Mouse (Mus musculus) thymus, postnatal 36 days (tissue): ENCODE data around the gene Serpina3a.
"Not testable (repeated sequence)": the region's sequence is repeated elsewhere in the genome, so short reads cannot be mapped to it uniquely, and the experiment has no call there.

Experiments
- DNase-seq, 2 experiments: peaks; one replicate each; pipeline ENCODE4 v3.0.0; 2022; ENCODE audit warnings: mixed read lengths in 2 of 2

Gene Serpina3a

GRCm38 (mm10) chr12:104112333-104112732, at the start of gene Serpina3a:
Gene Serpina3a, plus strand, starts transcription at chr12:104112724.
- DNase-seq: not testable (repeated sequence)

DNA sequence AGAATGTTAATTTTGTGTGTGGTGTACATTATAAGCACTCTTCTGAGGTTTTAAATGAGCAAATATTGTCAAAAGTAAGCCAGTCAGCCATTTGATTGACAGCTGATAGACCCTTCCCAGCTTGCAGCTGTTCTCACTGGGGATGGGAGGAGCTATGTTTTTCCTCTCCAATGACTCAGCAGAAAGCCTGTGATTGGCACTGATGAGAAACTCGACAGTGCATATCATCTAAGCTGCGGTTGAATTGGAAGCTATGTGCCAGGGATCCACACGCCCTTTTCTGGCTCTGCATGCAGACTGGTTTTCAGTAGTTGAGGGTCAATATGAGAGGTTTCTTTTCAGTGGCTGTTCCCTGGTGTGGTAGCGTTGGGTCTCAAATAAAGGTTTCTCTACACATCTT, 48.0 kb upstream of the Serpina3a start:
- DNase-seq: no peak

GRCm38 (mm10) chr12:104064996-104065395, 47.5 kb upstream of the Serpina3a start:
- no peak for DNase-seq

GRCm38 (mm10) chr12:104066241-104066640, 46.3 kb upstream of the Serpina3a start:
- peak; percentile 17 to 19 for DNase-seq

DNA sequence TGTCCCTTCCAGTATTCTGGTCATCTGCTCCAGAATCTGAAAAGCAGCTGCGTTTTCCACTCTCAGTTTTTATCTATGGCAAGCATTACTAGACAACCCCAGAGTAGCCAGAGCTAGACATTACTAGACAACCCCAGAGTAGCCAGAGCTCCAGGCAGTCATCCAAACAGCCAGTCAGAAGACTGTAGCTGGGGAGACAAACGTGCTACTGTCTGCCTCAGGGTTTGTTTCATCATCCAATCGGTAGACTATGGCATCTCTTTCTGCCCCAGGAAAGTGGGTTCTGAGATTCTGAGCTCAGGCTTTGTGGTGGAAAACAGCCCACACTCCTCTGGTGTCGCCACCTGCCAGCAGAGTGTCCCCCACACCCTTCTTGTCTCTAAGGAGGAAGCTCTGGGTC, 45.0 kb upstream of the Serpina3a start:
- no peak for DNase-seq

DNA sequence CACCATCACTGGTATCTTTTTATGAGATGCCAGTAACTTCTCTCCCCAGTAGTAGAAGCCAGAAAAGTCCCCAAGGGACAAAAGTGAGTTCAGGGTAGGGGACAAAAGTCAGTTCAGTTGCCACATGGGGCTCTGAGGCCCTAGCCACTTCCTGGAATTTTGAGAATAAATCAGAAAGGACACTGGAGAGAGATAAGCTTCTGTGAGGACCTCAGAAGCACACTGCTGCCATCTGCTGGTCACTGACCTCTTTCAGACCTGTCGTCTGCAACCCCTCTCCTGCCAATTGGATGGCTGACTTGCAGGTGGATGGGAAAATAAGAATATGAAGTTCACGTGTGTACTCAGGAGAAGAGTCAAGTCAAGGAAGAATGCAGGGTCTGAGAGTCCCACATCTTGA, 42.9 kb upstream of the Serpina3a start:
- peak; percentile 30 to 32 for DNase-seq

DNA sequence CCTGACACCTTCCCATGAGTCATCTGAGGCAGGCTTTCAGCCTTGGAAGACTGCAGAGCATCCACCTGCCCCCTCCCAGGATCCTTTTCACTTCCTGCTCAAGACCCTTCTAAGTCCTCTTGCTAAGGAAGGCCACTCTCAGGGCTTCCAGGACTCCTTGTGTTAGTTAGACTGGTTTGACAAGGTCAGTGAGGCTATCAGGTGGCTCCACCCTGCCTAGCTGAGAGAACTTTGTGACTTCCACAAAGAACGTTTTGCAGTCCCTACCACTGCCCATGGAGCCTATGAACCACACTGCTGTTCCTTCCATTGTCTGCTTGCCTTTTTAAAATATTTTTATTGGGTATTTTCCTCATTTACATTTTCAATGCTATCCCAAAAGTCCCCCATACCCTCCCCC, 40.8 kb upstream of the Serpina3a start:
- no peak for DNase-seq

- DNase-seq: no peak
Observed at GRCm38 (mm10) chr12:104072286-104072685, 40.2 kb upstream of the Serpina3a start.

DNA sequence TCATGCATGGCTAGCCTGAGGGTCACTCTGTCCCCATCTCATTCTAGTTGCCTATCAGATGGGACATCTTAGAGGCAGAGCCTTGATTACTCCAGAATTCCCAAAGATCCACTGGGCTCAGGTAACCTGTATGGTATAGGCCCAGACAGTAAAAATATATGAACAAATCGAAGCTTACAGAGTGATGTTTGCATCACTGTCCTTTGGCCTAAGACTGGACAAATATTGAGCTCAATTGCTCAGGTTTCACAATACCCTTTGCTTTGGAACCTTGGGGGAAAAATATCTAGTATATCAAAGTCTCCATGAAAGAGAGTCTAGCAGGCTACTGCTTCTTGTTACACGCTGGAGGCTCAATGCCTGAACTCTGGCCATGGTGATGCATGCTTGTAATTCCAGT, 22.4 kb upstream of the Serpina3a start:
- DNase-seq: no peak

- DNase-seq: no peak
Observed at GRCm38 (mm10) chr12:104091303-104091702, 21.2 kb upstream of the Serpina3a start.

DNA sequence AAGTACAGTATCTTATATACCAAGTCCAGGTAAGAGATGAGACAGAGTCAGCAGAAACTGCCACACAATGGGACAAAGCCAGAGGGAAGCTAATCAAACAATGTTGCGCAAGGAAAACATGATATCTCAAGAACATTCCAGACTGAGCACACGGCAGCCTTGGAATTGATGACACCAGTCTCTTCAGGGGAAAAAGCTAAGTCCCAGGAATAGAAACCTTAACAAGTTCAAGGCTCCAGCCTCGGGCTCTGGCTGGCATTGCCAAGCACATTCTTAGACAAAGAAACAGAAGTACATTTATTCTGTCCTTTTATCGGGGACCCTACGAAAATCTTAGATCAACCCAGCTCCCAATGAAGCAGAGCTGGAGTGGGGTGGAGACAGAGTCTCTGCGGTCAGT, 11.8 kb upstream of the Serpina3a start, which contains the start of gene Serpina5:
TSS of gene Serpina5 (plus strand) at position 346 of the 400 bp plus-strand sequence.
- no peak for DNase-seq

DNA sequence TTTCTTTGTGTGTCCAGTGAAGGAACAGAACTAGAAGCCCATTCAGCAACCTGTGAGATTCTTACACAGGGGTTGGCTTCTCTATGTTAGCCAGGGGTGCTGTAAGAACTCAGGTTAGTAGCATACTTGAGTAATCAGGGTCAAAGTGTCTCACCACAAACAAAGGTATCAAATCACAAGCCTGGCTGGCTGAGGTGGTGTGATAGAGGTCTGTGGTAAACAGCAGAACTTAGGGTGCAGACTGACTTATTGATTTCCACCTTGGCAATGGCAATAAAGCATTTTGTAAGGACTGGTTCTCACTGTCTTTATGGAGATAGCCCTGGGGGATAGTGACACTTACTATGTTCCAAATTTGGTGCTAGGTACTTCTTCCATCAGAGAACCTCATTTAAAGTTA, 6.7 kb upstream of the Serpina3a start:
- no peak for DNase-seq

DNA sequence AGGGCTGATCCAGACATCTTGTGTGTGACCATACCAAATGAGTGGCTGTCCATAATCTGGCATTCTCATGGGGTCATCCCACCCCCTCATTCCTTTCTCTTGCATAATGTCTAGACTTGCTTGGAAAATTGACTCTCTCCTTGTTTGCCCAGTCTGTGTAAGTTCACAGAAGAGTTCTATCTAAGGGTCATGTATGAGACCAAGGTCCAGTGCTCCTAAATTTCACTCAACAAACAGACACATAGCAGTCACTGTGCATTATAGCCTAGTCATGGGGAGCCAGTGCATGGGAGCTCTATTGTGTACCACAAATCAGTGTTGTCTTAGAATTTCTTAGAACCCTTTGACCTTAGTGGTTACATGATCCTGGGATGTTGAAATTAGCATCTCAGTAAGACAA, 5.6 kb upstream of the Serpina3a start:
- DNase-seq: no peak

- no peak for DNase-seq
Observed at GRCm38 (mm10) chr12:104108507-104108906, 4.0 kb upstream of the Serpina3a start.

DNA sequence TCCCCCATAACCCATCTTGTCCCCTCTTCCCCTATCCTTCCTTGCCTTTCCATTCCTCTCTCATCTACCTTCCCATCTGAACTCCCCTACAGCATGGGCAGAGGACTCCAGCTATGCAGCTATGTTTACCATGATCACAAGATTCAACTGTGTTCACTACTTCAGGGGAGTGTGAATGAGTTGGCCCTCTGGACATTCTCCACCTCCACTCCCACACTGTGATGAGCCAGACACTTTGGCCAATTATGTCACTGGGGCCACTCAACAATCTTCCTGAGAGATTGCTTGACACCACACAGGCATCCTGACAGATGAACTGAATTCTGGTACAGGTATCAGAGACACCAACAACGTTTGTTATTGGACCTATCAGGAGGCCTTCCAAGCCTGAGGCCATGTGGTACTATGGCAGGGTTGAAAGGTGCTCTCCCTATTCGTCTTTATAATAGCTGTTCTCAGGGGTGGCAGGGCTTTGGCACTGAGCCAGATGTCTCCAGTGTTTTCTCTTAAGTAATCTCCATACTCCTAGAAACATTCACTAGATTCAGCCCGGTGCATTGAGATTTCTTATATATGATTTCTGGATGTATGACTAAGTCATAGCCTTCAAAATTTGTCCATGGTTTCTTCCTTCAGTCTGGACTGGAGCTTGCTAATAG, 2.5 kb downstream of the Serpina3a start:
- DNase-seq: no peak

DNA sequence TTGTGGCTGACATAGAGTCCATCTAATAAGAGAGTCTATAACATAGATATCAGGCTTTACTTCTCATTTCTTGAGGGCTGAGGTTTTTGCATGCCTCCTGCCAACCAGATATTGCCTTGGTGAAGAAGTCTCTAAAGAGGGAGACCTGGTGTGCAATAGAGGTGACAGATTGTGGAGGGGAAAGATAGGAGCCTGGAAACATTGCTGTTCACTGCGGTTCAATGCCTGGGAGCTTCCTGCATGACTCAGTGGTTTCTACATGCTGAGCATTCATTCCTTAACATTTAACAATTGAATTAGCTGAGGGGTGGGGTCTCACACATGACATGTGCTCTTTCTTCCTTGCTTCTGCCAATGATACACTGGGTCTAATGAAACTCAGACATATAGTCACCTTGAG, 10.6 kb downstream of the Serpina3a start:
- no peak for DNase-seq

DNA sequence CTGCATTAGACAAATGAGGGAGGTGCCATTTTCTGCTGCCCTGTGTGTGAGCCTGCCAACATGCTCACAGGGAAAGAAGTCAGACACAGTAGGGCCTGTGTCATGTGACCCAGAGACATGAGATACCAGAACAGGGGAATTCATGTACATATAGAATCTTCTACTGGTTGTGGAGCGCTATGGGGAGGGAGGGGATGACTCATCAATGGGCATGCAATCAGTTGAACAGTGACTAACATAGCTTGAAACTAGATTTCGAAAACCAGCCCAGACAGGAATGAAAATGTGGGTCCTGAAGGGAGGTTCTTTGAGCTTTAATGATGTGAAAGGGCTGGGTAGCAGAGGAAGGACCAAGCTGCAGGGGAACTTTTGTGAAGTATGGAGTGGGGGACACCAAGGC, 11.5 kb downstream of the Serpina3a start:
- DNase-seq: no peak

DNA sequence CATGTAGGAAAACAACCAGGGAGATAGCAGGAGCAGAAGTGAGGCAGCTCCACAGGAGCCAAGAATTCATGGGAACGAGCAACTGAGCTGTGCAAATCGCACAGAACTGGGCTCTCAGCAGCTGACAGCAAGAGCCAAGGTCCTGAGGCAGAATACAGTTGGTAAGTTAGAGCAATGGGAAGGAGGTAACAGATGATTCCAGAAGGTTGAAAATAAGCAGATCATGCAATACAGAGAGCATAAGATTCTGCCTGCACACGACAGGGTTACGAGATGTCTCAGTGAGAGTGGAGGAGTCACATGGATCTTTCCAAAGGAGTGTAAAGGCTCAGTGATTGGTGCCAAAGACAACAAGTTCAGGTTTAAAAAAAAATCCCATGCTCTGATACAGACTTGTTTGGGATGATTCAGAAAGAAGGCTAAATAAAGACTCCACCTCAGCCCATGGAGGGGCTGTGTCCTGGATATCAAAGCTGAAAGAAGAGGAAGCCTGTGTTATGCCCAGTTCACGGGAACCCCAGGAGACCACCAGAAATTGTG, 12.6 kb downstream of the Serpina3a start:
- no peak for DNase-seq

DNA sequence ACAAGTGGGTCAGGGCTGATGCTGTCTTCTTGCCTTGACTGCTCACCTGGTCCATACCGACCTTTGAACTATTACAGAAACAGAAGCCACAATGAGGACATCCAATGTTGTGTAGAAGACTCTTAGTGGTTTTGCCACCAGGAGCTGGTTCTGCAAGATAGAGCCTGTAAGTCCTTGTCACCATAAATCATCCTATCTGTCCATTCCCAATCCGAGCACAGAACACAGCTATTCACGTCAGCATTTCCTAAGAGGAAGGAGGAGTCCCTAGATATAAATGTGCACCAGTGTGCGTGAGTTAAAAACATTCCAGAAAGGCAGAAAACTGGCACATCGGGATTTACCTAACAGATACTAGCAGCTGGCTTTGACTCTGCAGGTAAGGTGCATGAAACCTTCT, 15.2 kb downstream of the Serpina3a start, which contains the start of gene Serpina3b:
TSS of gene Serpina3b (plus strand) at position 301 of the 400 bp plus-strand sequence.
- DNase-seq: no peak

- no peak for DNase-seq
Observed at GRCm38 (mm10) chr12:104131041-104131440, 18.5 kb downstream of the Serpina3a start.

DNA sequence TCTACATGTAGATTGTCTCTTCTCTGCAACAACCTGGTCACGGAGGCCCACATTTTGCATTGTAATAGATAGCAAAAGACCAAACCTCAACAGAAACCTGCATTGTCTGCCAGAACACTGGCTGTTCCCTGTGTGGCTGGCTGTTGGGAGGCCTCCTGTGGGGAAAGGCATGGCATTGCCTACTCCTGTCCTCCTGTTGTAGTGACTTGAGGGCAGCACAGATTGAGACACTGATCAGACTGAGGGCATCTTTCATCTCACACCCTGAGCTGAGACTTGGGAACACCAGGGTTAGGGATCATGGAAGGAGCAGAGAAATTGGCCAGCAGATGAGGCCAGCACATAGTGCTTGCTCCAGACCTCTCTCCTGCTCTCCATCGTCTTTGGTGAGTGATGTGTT, 25.7 kb downstream of the Serpina3a start:
- DNase-seq: no peak

GRCm38 (mm10) chr12:104140543-104141103, 28.1 kb downstream of the Serpina3a start:
- no peak for DNase-seq

DNA sequence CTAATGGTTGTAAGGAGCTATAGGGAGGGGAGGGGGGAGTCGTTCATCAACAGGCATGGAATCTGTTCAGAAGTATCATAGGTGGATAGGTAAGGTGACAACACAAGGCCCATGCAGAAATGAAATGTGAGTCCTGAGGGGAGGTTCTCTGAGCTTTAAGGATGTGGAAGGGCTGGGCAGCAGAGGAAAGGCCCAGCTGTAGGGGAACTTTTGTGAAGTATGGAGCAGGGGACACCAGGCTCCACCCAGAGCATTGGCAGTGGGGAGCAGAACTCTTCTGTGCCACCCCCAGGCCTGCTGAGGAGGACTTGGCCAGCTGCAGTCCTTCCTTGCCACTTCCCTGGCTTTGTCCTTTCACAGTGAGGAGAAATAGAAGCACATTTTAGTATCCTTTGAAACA, 29.0 kb downstream of the Serpina3a start:
- no peak for DNase-seq

DNA sequence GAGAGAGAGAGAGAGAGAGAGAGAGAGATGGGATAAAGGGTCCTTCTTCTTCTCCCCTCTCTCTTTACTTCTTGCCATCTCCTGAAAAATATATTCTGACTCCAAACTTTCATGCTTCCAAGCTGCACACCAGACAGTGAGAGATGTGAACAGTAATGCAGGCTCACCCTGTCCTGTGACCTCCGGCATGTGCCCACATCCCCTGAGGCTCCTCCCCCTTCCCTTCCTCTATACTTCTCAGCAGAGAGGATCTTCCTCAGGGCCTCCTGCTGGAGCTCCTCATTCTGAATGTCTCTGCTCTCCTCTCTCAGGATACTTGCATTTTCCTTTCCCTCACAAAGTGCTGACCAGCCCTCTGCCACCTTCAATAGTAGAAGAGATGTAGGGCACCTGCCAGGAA, 29.9 kb downstream of the Serpina3a start:
- DNase-seq: no peak

- no peak for DNase-seq
Observed at GRCm38 (mm10) chr12:104143286-104143685, 30.8 kb downstream of the Serpina3a start.
